Mouse (Mus musculus) left cerebral cortex, postnatal 10 days (tissue): ENCODE results near the gene Nfrkb. TPM values are rescaled to one million over a fixed set of nuclear protein-coding genes. Genes with fewer than 3 reads are reported as not detected.

Experiments
- DNase-seq, 2 experiments: peaks; one replicate each; pipeline ENCODE4 v3.0.0; 2021 to 2022; ENCODE audit warnings: low spot score in 2 of 2, mixed read lengths in 1 of 2; ENCODE audit errors: extremely low spot score in 1 of 2
- intact Hi-C: fragments of 180-260 bp; cut with DNase I; formaldehyde crosslinking; loops from one replicate; pipeline ENCODE4 v1.15.1; 2025
- total RNA-seq, 2 experiments: library from RNA; stranded (reverse); gene quantifications; 2 replicates each; pipeline ENCODE4 v1.2.3; 2021

The Nfrkb gene
- total RNA-seq, 2 experiments from 2014 or later: 32.3 to 35.3 TPM

- DNase-seq: no peak
Measured at GRCm38 (mm10) chr9:31463692-31464474, 77.9 kb downstream of the Nfrkb start, which contains the start of gene Tmem45b. TSS of gene Tmem45b (minus strand) at chr9:31464462.

More at GRCm38 (mm10) chr9:31463692-31464474, 77.9 kb downstream of the Nfrkb start, which contains the start of gene Tmem45b:
- intact Hi-C loops: no loop called here

Other genes with a start within 250 kb of the Nfrkb start
- gene Aplp2, start 174.4 kb upstream of the Nfrkb start, total RNA-seq: 100 to 1,000 TPM; 480 to 510 TPM
- 10 to 100 TPM; 17.3 to 17.6 TPM for gene Prdm10, start 105.7 kb upstream of the Nfrkb start, total RNA-seq
- not detected for gene Tmem45b, start 78.3 kb downstream of the Nfrkb start, total RNA-seq